Mouse (Mus musculus) A20 (cell line): ENCODE results near the gene Wfdc3.

ENCODE experiments used
- DNase-seq: peaks from one replicate; pipeline ENCODE4 v3.0.0-alpha.2; 2011; ENCODE audit warnings: low read depth, low spot score

Wfdc3 gene

GRCm38 (mm10) chr2:164776130-164776529, 30.4 kb upstream of the Wfdc3 start:
- no peak for DNase-seq

- DNase-seq = no peak
Measured at GRCm38 (mm10) chr2:164773989-164774364, 28.2 kb upstream of the Wfdc3 start.

GRCm38 (mm10) chr2:164773229-164773988, 27.7 kb upstream of the Wfdc3 start:
- DNase-seq = peak; percentile 24

- no peak for DNase-seq
Measured at GRCm38 (mm10) chr2:164771123-164771522, 25.4 kb upstream of the Wfdc3 start.

GRCm38 (mm10) chr2:164770279-164770678, 24.5 kb upstream of the Wfdc3 start:
- DNase-seq = peak; percentile 49

GRCm38 (mm10) chr2:164769258-164770037, 23.7 kb upstream of the Wfdc3 start, which contains the start of gene Ube2c:
Ube2c (plus strand) TSS chr2:164769898.
- DNase-seq = peak; percentile 100

GRCm38 (mm10) chr2:164767812-164768540, 22.2 kb upstream of the Wfdc3 start:
- DNase-seq = no peak

- DNase-seq = no peak
Measured at GRCm38 (mm10) chr2:164765841-164766240, 20.1 kb upstream of the Wfdc3 start.

- no peak for DNase-seq
Measured at GRCm38 (mm10) chr2:164762593-164762992, 16.9 kb upstream of the Wfdc3 start.

- DNase-seq = no peak
Measured at GRCm38 (mm10) chr2:164761971-164762370, 16.2 kb upstream of the Wfdc3 start.

GRCm38 (mm10) chr2:164761502-164761901, 15.8 kb upstream of the Wfdc3 start:
- no peak for DNase-seq

GRCm38 (mm10) chr2:164760059-164760833, 14.5 kb upstream of the Wfdc3 start:
- DNase-seq = no peak

GRCm38 (mm10) chr2:164758692-164759091, 13.0 kb upstream of the Wfdc3 start:
- DNase-seq = no peak

- DNase-seq = no peak
Measured at GRCm38 (mm10) chr2:164757841-164758240, 12.1 kb upstream of the Wfdc3 start.

- DNase-seq = no peak
Measured at GRCm38 (mm10) chr2:164754800-164755199, 9.1 kb upstream of the Wfdc3 start.

- no peak for DNase-seq
Measured at GRCm38 (mm10) chr2:164754105-164754504, 8.4 kb upstream of the Wfdc3 start.

GRCm38 (mm10) chr2:164752454-164752853, 6.7 kb upstream of the Wfdc3 start:
- DNase-seq = no peak

GRCm38 (mm10) chr2:164748991-164749390, 3.3 kb upstream of the Wfdc3 start:
- DNase-seq = no peak

- DNase-seq = no peak
Measured at GRCm38 (mm10) chr2:164748191-164748590, 2.5 kb upstream of the Wfdc3 start.

GRCm38 (mm10) chr2:164746693-164747092, 962 bp upstream of the Wfdc3 start:
- DNase-seq = no peak

GRCm38 (mm10) chr2:164744987-164745386, 744 bp downstream of the Wfdc3 start:
- DNase-seq = no peak
